Mouse (Mus musculus): ENCODE measurements at regions not wholly inside any gene's neighbourhood (a gene's known extent, or its start where the extent isn't known, plus 50 kb on each side); places are given as distances from the start of the nearest gene placed in this dataset.

- H3K4me1 ChIP-seq (replicated peaks; ENCODE audit: control insufficient read depth in 2 of 2, insufficient read depth in 2 of 2, low read length in 1 of 2): no peaks in the 10 kb centered on the region
- H3K27me3 ChIP-seq (ENCODE audit: control insufficient read depth, insufficient read depth, low read length): no peaks in the 10 kb centered on the region
- WGBS (ENCODE audit: insufficient replicate concordance): 61% methylated on average over 3 of the region's 3 CpGs
- H3K4me3 ChIP-seq (ENCODE audit: insufficient read depth in 1 of 2, low read depth in 2 of 2, low read length in 2 of 2): no peak overlapping the region
- H3K36me3 ChIP-seq (replicated peaks; ENCODE audit: control insufficient read depth, insufficient read depth, low read depth): no peaks in the 10 kb centered on the region
- no peak for ATAC-seq (ENCODE audit: insufficient read depth)
- TF ChIP-seq CTCF (IDR thresholded peaks at IDR 0.05; ENCODE audit: low read depth) (no peak), EP300 (IDR thresholded peaks at IDR 0.05; ENCODE audit: low read depth) (no peak)
- H3K9me3 ChIP-seq (ENCODE audit: control insufficient read depth, low read length): no peaks in the 10 kb centered on the region
- no peak overlapping the region for H3K9ac ChIP-seq (replicated peaks)
- H3K4me2 ChIP-seq (ENCODE audit: low read depth): no peak overlapping the region
- H3K27ac ChIP-seq: no peak overlapping the region
- no peak for DNase-seq (ENCODE audit: low read depth in 3 of 3, low spot score in 3 of 3)
These were observed 209.0 kb upstream of the Manea start for GRCm38 (mm10) chr4:26555690-26556089.

DNA sequence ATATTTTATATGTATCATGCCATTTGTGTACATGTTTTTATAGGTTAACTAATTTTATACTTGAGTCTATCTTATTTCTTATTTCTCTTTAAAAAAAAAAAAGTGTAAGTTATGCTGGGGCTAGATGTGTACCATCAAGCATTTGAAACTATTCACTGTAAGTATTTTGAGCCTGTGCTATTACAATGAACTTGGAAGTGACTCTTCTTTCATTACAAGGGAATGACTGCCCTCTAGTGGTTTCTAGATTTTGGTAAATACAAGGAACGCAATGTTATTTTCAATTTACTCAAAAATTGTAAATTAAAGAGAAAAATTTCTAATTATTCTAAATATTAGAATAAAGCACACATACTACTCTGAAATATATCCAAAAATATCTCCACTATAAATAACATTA lies 197.1 kb upstream of the Manea start:
- Histone ChIP-seq H3K4me3 (ENCODE audit: insufficient read depth in 1 of 2, low read depth in 2 of 2, low read length in 2 of 2) (no peak overlapping the region), H3K9me3 (ENCODE audit: control insufficient read depth, low read length) (no peaks in the 10 kb centered on the region), H3K27me3 (ENCODE audit: control insufficient read depth, insufficient read depth, low read length) (no peaks in the 10 kb centered on the region), H3K9ac (replicated peaks) (no peak overlapping the region), H3K27ac (no peak overlapping the region), H3K4me2 (ENCODE audit: low read depth) (no peak overlapping the region), H3K36me3 (replicated peaks; ENCODE audit: control insufficient read depth, insufficient read depth, low read depth) (no peaks in the 10 kb centered on the region), H3K4me1 (replicated peaks; ENCODE audit: control insufficient read depth in 2 of 2, insufficient read depth in 2 of 2, low read length in 1 of 2) (no peaks in the 10 kb centered on the region)
- ATAC-seq (ENCODE audit: insufficient read depth) (no peak), DNase-seq (ENCODE audit: low read depth in 3 of 3, low spot score in 3 of 3) (peak in 1 of 3 experiments; percentile 11)
- WGBS (ENCODE audit: insufficient replicate concordance): 27% methylated on average over 1 of the region's 1 CpGs
- peak; percentile 12; the same call in 1 of the 2 replicates for TF ChIP-seq CTCF (IDR thresholded peaks at IDR 0.05; ENCODE audit: low read depth)
- TF ChIP-seq EP300 (IDR thresholded peaks at IDR 0.05; ENCODE audit: low read depth): no peak

DNA sequence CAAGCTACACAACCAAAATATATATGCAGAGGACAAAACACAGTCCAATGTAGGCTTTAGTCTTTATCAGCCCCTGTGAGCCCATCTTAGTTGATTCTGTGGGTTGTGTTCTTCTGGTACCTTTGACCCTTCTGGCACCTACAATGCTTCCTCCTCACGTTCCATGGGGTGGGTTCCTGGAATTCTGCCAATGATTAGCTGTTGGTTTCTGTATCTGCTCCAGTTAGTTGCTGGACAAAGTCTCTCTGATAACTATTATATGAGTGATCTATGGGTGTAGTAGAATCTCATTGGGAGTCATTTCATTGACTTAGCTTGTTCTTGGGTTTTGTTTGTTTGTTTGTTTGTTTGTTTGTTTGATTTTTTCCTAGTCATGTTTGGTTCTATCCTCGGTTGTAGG lies 195.8 kb upstream of the Manea start:
- no peak for TF ChIP-seq EP300 (IDR thresholded peaks at IDR 0.05; ENCODE audit: low read depth)
- TF ChIP-seq CTCF (IDR thresholded peaks at IDR 0.05; ENCODE audit: low read depth): no peak
- WGBS (ENCODE audit: insufficient replicate concordance): 36% methylated on average over 2 of the region's 2 CpGs
- no peak for ATAC-seq (ENCODE audit: insufficient read depth)

DNA sequence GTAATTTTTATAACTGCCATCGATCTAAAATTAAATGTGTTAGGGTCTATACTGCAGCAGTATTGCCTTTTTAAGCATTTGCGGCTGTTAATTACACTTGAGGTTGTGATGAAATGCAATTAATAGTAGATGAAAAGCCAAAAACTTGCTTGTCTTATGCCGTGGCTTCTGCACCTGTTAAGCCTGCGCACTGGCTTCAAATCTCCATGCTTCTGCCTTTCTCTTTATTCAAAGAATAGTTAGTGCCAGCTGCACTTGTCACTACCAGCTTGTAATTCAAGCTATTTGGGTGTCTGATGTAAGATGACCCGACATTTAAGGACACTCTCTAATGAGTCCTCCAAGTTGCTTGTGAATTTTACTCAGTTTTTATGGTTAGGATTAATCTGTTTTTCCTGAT lies 161.3 kb upstream of the Manea start:
- Histone ChIP-seq H3K4me3 (ENCODE audit: insufficient read depth in 1 of 2, low read depth in 2 of 2, low read length in 2 of 2) (no peak overlapping the region), H3K4me2 (ENCODE audit: low read depth) (no peak overlapping the region), H3K36me3 (replicated peaks; ENCODE audit: control insufficient read depth, insufficient read depth, low read depth) (no peaks in the 10 kb centered on the region), H3K4me1 (replicated peaks; ENCODE audit: control insufficient read depth in 2 of 2, insufficient read depth in 2 of 2, low read length in 1 of 2) (no peaks in the 10 kb centered on the region), H3K27me3 (ENCODE audit: control insufficient read depth, insufficient read depth, low read length) (no peaks in the 10 kb centered on the region), H3K27ac (no peak overlapping the region), H3K9ac (replicated peaks) (no peak overlapping the region), H3K9me3 (ENCODE audit: control insufficient read depth, low read length) (no peaks in the 10 kb centered on the region)
- 72% methylated on average over 5 of the region's 5 CpGs for WGBS (ENCODE audit: insufficient replicate concordance)
- no peak for DNase-seq (ENCODE audit: low read depth in 3 of 3, low spot score in 3 of 3)
- no peak for ATAC-seq (ENCODE audit: insufficient read depth)
- TF ChIP-seq EP300 (IDR thresholded peaks at IDR 0.05; ENCODE audit: low read depth) (no peak), CTCF (IDR thresholded peaks at IDR 0.05; ENCODE audit: low read depth) (no peak)

More for the DNA sequence above, 195.8 kb upstream of the Manea start:
- Histone ChIP-seq H3K9ac (replicated peaks) (no peak overlapping the region), H3K27me3 (ENCODE audit: control insufficient read depth, insufficient read depth, low read length) (no peaks in the 10 kb centered on the region), H3K4me2 (ENCODE audit: low read depth) (no peak overlapping the region), H3K4me1 (replicated peaks; ENCODE audit: control insufficient read depth in 2 of 2, insufficient read depth in 2 of 2, low read length in 1 of 2) (no peaks in the 10 kb centered on the region), H3K27ac (no peak overlapping the region), H3K36me3 (replicated peaks; ENCODE audit: control insufficient read depth, insufficient read depth, low read depth) (no peaks in the 10 kb centered on the region), H3K9me3 (ENCODE audit: control insufficient read depth, low read length) (no peaks in the 10 kb centered on the region), H3K4me3 (ENCODE audit: insufficient read depth in 1 of 2, low read depth in 2 of 2, low read length in 2 of 2) (no peak overlapping the region)
- DNase-seq (ENCODE audit: low read depth in 3 of 3, low spot score in 3 of 3): no peak

- no peak for DNase-seq (ENCODE audit: low read depth in 3 of 3, low spot score in 3 of 3)
- no peaks in the 10 kb centered on the region for H3K27me3 ChIP-seq (ENCODE audit: control insufficient read depth, insufficient read depth, low read length)
These were observed 147.6 kb upstream of the Manea start for GRCm38 (mm10) chr4:26494262-26494661.

More at GRCm38 (mm10) chr4:26494262-26494661, 147.6 kb upstream of the Manea start:
- TF ChIP-seq EP300 (IDR thresholded peaks at IDR 0.05; ENCODE audit: low read depth): no peak
- TF ChIP-seq CTCF (IDR thresholded peaks at IDR 0.05; ENCODE audit: low read depth): no peak
- ATAC-seq (ENCODE audit: insufficient read depth): no peak
- no peaks in the 10 kb centered on the region for H3K4me1 ChIP-seq (replicated peaks; ENCODE audit: control insufficient read depth in 2 of 2, insufficient read depth in 2 of 2, low read length in 1 of 2)
- H3K4me3 ChIP-seq (ENCODE audit: insufficient read depth in 1 of 2, low read depth in 2 of 2, low read length in 2 of 2): no peak overlapping the region
- no peaks in the 10 kb centered on the region for H3K36me3 ChIP-seq (replicated peaks; ENCODE audit: control insufficient read depth, insufficient read depth, low read depth)
- H3K27ac ChIP-seq: no peak overlapping the region
- no peaks in the 10 kb centered on the region for H3K9me3 ChIP-seq (ENCODE audit: control insufficient read depth, low read length)
- H3K9ac ChIP-seq (replicated peaks): no peak overlapping the region
- no peak overlapping the region for H3K4me2 ChIP-seq (ENCODE audit: low read depth)

Measured in liver, embryonic 14.5 days (tissue).